Mouse (Mus musculus) frontal cortex, postnatal 25 days (tissue): ENCODE data around the gene Prim2.

Experiments used
- DNase-seq, 2 experiments: peaks; one replicate each; pipeline ENCODE4 v3.0.0; 2022; ENCODE audit warnings: low spot score in 2 of 2

Prim2 gene

GRCm38 (mm10) chr1:33669708-33670141 is at the start of gene Prim2:
TSS of gene Prim2 (minus strand) at chr1:33669795.
- DNase-seq = peak; percentile 74 to 78

GRCm38 (mm10) chr1:33717636-33718035 is 48.0 kb upstream of the Prim2 start:
- no peak for DNase-seq

GRCm38 (mm10) chr1:33714796-33715195 is 45.2 kb upstream of the Prim2 start:
- DNase-seq = no peak

- DNase-seq = no peak
These were observed 42.4 kb upstream of the Prim2 start for GRCm38 (mm10) chr1:33712026-33712425.

GRCm38 (mm10) chr1:33709615-33710014 is 40.0 kb upstream of the Prim2 start:
- no peak for DNase-seq

- no peak for DNase-seq
These were observed 31.6 kb upstream of the Prim2 start for GRCm38 (mm10) chr1:33701244-33701643.

GRCm38 (mm10) chr1:33696016-33696415 is 26.4 kb upstream of the Prim2 start:
- DNase-seq = no peak

GRCm38 (mm10) chr1:33693893-33694292 is 24.3 kb upstream of the Prim2 start:
- DNase-seq = no peak

GRCm38 (mm10) chr1:33690087-33690448 is 20.5 kb upstream of the Prim2 start:
- DNase-seq = no peak

GRCm38 (mm10) chr1:33689446-33690086 is 20.0 kb upstream of the Prim2 start:
- DNase-seq = no peak

- no peak for DNase-seq
These were observed 19.2 kb upstream of the Prim2 start for GRCm38 (mm10) chr1:33688810-33689209.

- no peak for DNase-seq
These were observed 14.9 kb upstream of the Prim2 start for GRCm38 (mm10) chr1:33684459-33684858.

GRCm38 (mm10) chr1:33680890-33681289 is 11.3 kb upstream of the Prim2 start:
- DNase-seq = no peak

- no peak for DNase-seq
These were observed 10.8 kb upstream of the Prim2 start for GRCm38 (mm10) chr1:33680435-33680834.

- DNase-seq = no peak
These were observed 3.8 kb upstream of the Prim2 start for GRCm38 (mm10) chr1:33673158-33673960.

GRCm38 (mm10) chr1:33672514-33672913 is 2.9 kb upstream of the Prim2 start:
- DNase-seq = no peak

- no peak for DNase-seq
These were observed 2.5 kb upstream of the Prim2 start for GRCm38 (mm10) chr1:33672083-33672482.

- no peak for DNase-seq
These were observed 1.8 kb upstream of the Prim2 start for GRCm38 (mm10) chr1:33671441-33671840.

- DNase-seq = peak; percentile 19 to 40
These were observed 595 bp upstream of the Prim2 start for GRCm38 (mm10) chr1:33670164-33670616.

GRCm38 (mm10) chr1:33663605-33664117 is 5.9 kb downstream of the Prim2 start:
- no peak for DNase-seq

- DNase-seq = no peak
These were observed 6.4 kb downstream of the Prim2 start for GRCm38 (mm10) chr1:33663163-33663562.

GRCm38 (mm10) chr1:33658302-33658701 is 11.3 kb downstream of the Prim2 start:
- no peak for DNase-seq

- no peak for DNase-seq
These were observed 11.9 kb downstream of the Prim2 start for GRCm38 (mm10) chr1:33657574-33658149.
